Mouse (Mus musculus): ENCODE data around the gene Ndfip2. TPM values are rescaled to one million over a fixed set of nuclear protein-coding genes. Genes with fewer than 3 reads are reported as not detected.

Ndfip2 gene
- 96.5 and 105 TPM in 2 replicates for polyA plus RNA-seq (2012; rRNA removed)

DNA sequence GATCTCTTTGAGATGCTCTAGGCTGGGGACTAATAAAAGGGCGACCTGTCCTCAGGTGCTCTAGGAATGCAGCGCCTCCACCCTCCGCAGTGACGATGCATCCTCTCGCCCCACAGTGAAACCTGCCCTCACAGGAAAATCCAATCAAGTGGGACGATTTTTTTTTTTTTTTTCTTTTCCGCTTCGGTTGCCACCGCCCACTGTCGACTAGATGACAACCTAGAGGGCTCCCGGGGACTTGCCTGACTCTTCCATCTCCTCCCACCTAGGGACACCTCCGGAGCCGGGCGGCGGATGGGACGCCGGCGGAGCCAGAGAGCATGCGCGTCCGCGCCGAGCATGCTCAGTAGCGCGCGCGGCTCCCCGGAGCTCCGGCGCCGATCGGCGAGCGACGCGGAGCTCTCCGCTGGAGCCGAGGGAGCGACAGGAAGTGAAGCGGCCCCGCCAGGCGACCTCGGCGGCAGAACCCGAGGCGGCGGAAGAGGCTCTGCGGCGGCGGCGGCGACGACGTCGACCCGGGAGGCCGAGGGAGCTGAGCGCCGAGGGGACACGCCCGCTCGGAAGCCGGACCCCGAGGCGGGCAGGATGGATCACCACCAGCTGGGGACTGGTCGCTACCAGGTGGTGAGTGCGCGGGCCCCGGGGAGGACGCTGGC is at the start of gene Ndfip2:
Gene Ndfip2, plus strand, starts transcription at position 195 of the 656 bp plus-strand sequence.

Other genes starting within 250 kb of the Ndfip2 start
- gene Rbm26, start 81.2 kb upstream of the Ndfip2 start, polyA plus RNA-seq (2012; rRNA removed), result 54.0 and 56.7 TPM in 2 replicates